Mouse (Mus musculus): ENCODE results near the gene Gm44805. TPM values are rescaled to one million over a fixed set of nuclear protein-coding genes. Genes with fewer than 3 reads are reported as not detected.
"Not testable (repeated sequence)": the region's sequence is repeated elsewhere in the genome, so short reads cannot be mapped to it uniquely, and the experiment has no call there.

Gene Gm44805
- polyA plus RNA-seq, 1 experiment from 2014 or later: not detected

DNA sequence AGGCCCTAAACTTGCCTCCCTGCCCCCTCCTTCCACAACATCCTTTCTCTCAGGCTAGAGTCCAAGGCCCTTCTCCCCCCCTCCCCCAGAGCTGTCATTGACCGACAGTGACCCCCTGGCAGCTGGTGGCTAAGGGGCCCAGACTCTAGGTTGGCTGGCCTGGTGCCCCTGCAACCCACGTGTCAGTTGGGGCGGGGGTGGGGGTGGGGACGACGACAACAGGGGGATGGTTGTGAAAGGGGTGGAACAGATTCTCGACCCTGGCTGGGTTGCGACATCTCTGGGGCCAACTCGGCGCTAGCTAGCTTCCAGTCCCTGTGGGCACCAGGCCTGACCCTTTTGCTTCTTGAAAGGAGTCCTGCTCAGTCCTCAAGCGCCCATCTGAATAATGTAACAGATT, 12.2 kb upstream of the Gm44805 start:
- Histone ChIP-seq H3K27me3 (ENCODE audit: control insufficient read depth, insufficient read depth, low read length) (no peaks in the 10 kb centered on the region), H3K36me3 (ENCODE audit: control insufficient read depth, insufficient read depth, low read length) (peaks cover 8% of the 10 kb centered on the region), H3K27ac (replicated peaks in 1 of 2; ENCODE audit: control insufficient read depth in 1 of 2, insufficient read depth in 1 of 2, low read depth in 2 of 2, low read length in 2 of 2) (peak overlapping the region; percentile 66 to 78), H3K4me3 (ENCODE audit: control insufficient read depth in 1 of 2, insufficient read depth in 1 of 2, low read depth in 1 of 2, low read length in 2 of 2) (no peak overlapping the region), H3K9me3 (ENCODE audit: control insufficient read depth, low read length) (no peaks in the 10 kb centered on the region), H3K9ac (ENCODE audit: low read length) (no peak overlapping the region), H3K4me1 (ENCODE audit: control insufficient read depth in 2 of 2, insufficient read depth in 2 of 2, low read length in 2 of 2) (peaks cover 28 to 31% of the 10 kb centered on the region in 2 experiments), H3K4me2 (ENCODE audit: low read length) (no peak overlapping the region)
- ATAC-seq (ENCODE audit: insufficient number of reproducible peaks, insufficient read depth, low FRiP score, low read depth): peak; percentile 38; the same call in 1 of the 2 replicates
- whole genome bisulfite sequencing: 19% methylated on average over 10 of the region's 10 CpGs

DNA sequence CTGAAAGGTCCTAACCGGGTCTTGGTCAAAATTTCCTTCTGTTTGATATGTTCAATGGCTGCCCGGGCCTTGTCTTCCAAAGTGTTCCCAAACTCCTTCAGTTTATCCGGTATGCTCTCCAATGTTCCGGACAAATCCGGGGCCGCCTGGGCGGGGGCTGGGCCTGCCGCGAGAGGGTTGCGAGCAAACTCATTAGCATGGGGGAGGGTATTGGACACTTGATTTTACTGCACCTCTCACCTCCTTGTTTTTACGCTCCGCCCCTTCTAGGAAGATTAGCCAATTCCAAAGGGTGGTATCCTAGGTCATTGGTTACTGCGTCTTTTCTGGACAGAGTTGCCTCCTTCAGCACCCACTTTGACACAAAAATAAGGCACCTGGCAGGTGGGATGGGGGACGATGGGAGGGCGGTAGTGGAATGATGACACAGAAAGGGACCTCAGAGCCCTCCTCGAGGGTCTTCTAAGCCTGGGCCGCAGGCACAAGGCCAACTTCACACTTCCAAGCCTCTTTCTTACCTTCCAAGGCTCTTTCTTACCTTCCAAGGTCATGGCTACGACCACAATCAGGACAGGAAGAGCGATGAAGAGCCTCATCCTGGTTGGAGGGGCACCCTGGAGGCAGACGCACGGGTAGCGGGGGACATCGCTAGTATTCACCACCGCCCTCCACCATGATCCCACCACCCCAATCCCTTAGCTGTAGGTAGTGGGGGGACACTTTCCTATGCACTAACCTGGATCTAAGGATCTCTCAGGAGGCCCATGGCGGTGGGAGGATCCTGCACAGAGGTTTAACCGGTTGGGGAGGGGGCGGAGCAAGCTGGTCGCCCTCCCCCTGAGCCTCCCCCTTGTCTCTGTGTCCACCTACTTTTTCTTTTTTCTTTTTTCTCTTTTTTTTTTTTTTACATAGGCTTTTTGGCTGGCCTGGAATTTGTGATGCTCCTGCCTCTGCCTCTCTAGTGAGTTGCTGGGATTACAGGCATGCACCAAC, 10.9 kb upstream of the Gm44805 start, which contains the start of gene Apoc1:
Gene Apoc1, minus strand, starts transcription at position 788 of the 993 bp plus-strand sequence.
- Histone ChIP-seq H3K27ac (replicated peaks in 1 of 2; ENCODE audit: control insufficient read depth in 1 of 2, insufficient read depth in 1 of 2, low read depth in 2 of 2, low read length in 2 of 2) (peak within 1 kb of the TSS; percentile 56 to 78), H3K4me3 (ENCODE audit: control insufficient read depth in 1 of 2, insufficient read depth in 1 of 2, low read depth in 1 of 2, low read length in 2 of 2) (no peak within 1 kb of the TSS), H3K9me3 (ENCODE audit: control insufficient read depth, low read length) (no peaks in the 10 kb centered on the region), H3K4me2 (ENCODE audit: low read length) (no peak within 1 kb of the TSS), H3K9ac (ENCODE audit: low read length) (peak within 1 kb of the TSS; percentile 12; the same call in 1 of the 2 replicates), H3K36me3 (ENCODE audit: control insufficient read depth, insufficient read depth, low read length) (peaks cover 8% of the 10 kb centered on the region), H3K27me3 (ENCODE audit: control insufficient read depth, insufficient read depth, low read length) (no peaks in the 10 kb centered on the region), H3K4me1 (ENCODE audit: control insufficient read depth in 2 of 2, insufficient read depth in 2 of 2, low read length in 2 of 2) (peaks cover 22 to 28% of the 10 kb centered on the region in 2 experiments)
- 47% methylated on average over 28 of the region's 28 CpGs for WGBS
- ATAC-seq (ENCODE audit: insufficient number of reproducible peaks, insufficient read depth, low FRiP score, low read depth): no peak

DNA sequence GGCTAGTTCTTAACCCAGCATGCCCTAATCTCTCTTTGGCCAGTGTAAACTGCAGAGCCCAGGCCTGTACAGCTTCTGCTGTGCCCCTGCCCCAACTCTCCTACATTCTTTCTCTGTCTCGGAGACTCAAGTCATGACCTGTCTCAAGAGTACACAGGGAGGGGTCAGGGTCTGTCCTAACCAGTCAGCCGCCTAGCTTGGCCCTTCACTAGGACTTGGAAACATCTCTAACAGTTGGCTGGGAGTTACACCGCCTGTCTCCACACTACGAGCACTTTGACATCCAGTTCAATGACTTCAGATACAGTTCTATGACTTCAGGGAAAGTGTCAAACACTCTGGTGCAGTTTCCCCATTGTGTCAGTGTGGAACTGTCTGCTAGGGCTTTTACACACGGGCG, 10.2 kb upstream of the Gm44805 start:
- Histone ChIP-seq H3K9ac (ENCODE audit: low read length) (0 out of 2 replicates have a peak overlapping the region, but pooled peaks have one; percentile 12), H3K4me1 (ENCODE audit: control insufficient read depth in 2 of 2, insufficient read depth in 2 of 2, low read length in 2 of 2) (peaks cover 22 to 28% of the 10 kb centered on the region in 2 experiments), H3K36me3 (ENCODE audit: control insufficient read depth, insufficient read depth, low read length) (peaks cover 2% of the 10 kb centered on the region), H3K4me3 (ENCODE audit: control insufficient read depth in 1 of 2, insufficient read depth in 1 of 2, low read depth in 1 of 2, low read length in 2 of 2) (no peak overlapping the region), H3K9me3 (ENCODE audit: control insufficient read depth, low read length) (no peaks in the 10 kb centered on the region), H3K4me2 (ENCODE audit: low read length) (no peak overlapping the region), H3K27ac (replicated peaks in 1 of 2; ENCODE audit: control insufficient read depth in 1 of 2, insufficient read depth in 1 of 2, low read depth in 2 of 2, low read length in 2 of 2) (no peak overlapping the region), H3K27me3 (ENCODE audit: control insufficient read depth, insufficient read depth, low read length) (no peaks in the 10 kb centered on the region)
- 57% methylated on average over 6 of the region's 6 CpGs for WGBS
- ATAC-seq (ENCODE audit: insufficient number of reproducible peaks, insufficient read depth, low FRiP score, low read depth): no peak

DNA sequence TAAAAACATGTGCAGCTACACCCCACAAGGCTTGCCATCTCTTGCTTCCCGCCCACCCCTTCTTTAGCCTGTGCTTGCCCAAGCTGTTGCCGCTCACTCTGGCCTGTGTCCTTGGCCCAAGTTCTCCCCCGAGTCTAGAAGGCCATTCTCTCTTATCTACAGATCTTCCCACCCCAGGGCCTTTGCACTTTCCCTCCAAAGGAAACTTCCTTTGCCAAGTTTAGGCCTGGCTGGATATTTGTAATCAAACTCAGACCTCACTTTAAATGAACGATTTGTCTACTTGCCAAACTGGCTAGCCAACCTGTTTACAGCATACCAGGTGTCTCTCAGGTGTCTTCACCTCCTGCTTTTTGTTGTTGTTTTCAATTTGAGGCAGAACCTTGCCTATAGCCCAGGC, 9.6 kb upstream of the Gm44805 start:
- H3K36me3 ChIP-seq (ENCODE audit: control insufficient read depth, insufficient read depth, low read length): no peaks in the 10 kb centered on the region
- H3K27ac ChIP-seq (replicated peaks in 1 of 2; ENCODE audit: control insufficient read depth in 1 of 2, insufficient read depth in 1 of 2, low read depth in 2 of 2, low read length in 2 of 2): no peak overlapping the region
- H3K9me3 ChIP-seq (ENCODE audit: control insufficient read depth, low read length): no peaks in the 10 kb centered on the region
- ATAC-seq (ENCODE audit: insufficient number of reproducible peaks, insufficient read depth, low FRiP score, low read depth): no peak
- 88% methylated on average over 4 of the region's 4 CpGs for WGBS
- H3K4me3 ChIP-seq (ENCODE audit: control insufficient read depth in 1 of 2, insufficient read depth in 1 of 2, low read depth in 1 of 2, low read length in 2 of 2): no peak overlapping the region
- H3K4me2 ChIP-seq (ENCODE audit: low read length): no peak overlapping the region
- no peaks in the 10 kb centered on the region for H3K27me3 ChIP-seq (ENCODE audit: control insufficient read depth, insufficient read depth, low read length)
- H3K4me1 ChIP-seq (ENCODE audit: control insufficient read depth in 2 of 2, insufficient read depth in 2 of 2, low read length in 2 of 2): peaks cover 22 to 28% of the 10 kb centered on the region in 2 experiments
- H3K9ac ChIP-seq (ENCODE audit: low read length): no peak overlapping the region

DNA sequence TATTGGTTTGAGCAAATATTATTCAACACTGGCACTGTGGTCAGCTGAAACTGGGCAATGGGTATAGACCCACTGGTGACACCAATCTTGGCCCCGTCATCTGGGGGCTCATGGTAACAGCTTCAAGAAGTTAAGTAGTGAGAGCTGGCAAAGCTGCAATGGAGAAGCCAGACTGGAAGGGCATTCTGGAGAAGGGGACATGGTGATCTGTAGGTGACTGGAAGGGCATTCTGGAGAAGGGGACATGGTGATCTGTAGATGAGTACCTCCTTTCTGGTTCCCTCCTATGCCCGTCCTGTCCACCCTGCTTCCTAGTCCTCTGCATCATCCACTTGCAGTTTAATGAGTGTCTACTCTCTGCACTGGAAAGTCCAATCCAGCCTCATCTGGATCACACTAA, 7.4 kb upstream of the Gm44805 start:
- H3K9me3 ChIP-seq (ENCODE audit: control insufficient read depth, low read length): no peaks in the 10 kb centered on the region
- 82% methylated on average over 2 of the region's 2 CpGs for WGBS
- no peaks in the 10 kb centered on the region for H3K36me3 ChIP-seq (ENCODE audit: control insufficient read depth, insufficient read depth, low read length)
- H3K27me3 ChIP-seq (ENCODE audit: control insufficient read depth, insufficient read depth, low read length): no peaks in the 10 kb centered on the region
- no peak overlapping the region for H3K4me3 ChIP-seq (ENCODE audit: control insufficient read depth in 1 of 2, insufficient read depth in 1 of 2, low read depth in 1 of 2, low read length in 2 of 2)
- peaks cover 9 to 13% of the 10 kb centered on the region in 2 experiments for H3K4me1 ChIP-seq (ENCODE audit: control insufficient read depth in 2 of 2, insufficient read depth in 2 of 2, low read length in 2 of 2)
- H3K27ac ChIP-seq (replicated peaks in 1 of 2; ENCODE audit: control insufficient read depth in 1 of 2, insufficient read depth in 1 of 2, low read depth in 2 of 2, low read length in 2 of 2): no peak overlapping the region
- H3K4me2 ChIP-seq (ENCODE audit: low read length): no peak overlapping the region
- H3K9ac ChIP-seq (ENCODE audit: low read length): no peak overlapping the region
- no peak for ATAC-seq (ENCODE audit: insufficient number of reproducible peaks, insufficient read depth, low FRiP score, low read depth)

DNA sequence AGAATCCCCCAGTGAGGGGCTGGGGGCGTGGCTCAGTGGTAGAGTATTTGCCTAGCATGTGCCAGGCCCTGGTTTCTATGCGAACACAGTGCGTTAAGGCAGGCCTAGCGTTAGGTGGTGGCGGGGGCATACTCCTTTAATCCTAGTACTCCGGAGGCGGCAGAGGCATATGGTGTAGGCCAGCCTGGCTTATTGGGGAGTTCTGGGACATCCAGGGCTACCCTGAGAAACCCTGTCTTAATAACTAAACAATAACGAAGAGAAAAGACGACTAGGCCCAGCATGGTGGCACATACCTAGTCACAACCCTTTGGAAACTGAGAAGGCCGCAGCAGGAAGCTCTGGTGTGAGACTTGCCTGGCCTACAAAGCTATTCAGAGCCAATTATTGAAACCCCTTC, 6.9 kb upstream of the Gm44805 start:
- WGBS: 93% methylated on average over 10 of the region's 10 CpGs

DNA sequence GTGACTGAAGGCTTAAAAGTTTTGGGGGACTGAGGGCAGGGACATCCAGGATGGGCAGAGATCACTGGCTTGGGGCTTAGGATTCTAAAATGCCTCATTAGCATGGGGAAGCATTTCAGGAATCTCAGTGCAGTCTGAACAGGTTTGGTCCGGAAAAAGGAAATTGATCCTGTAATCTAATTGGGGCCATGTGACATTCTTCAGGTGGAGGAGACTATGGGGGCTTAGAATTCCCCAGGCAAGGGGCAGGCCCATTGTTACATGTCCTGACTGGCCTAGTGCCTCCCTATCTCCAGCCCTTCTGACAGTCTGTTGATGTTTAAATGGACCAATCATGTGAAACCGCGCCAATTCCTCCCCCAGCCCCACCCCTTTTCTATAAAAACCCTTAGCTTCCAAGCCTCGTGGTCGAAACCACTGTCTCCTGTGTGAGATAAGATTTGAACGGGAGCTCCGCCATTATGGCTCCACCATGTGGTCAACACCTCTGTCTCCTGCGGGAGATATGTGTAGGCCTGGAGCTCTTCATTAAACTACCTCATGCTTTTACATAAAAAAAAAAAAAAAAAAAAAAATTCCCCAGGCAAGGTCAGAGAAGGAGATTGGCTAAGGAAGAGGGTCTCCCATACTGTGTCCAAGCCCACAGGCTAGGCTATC, 5.8 kb upstream of the Gm44805 start:
- ATAC-seq (ENCODE audit: insufficient number of reproducible peaks, insufficient read depth, low FRiP score, low read depth): not testable (repeated sequence)

More for the DNA sequence above, 6.9 kb upstream of the Gm44805 start:
- no peak for ATAC-seq (ENCODE audit: insufficient number of reproducible peaks, insufficient read depth, low FRiP score, low read depth)
- H3K4me1 ChIP-seq (ENCODE audit: control insufficient read depth in 2 of 2, insufficient read depth in 2 of 2, low read length in 2 of 2): peaks cover 3 to 9% of the 10 kb centered on the region in 2 experiments
- no peaks in the 10 kb centered on the region for H3K9me3 ChIP-seq (ENCODE audit: control insufficient read depth, low read length)
- no peak overlapping the region for H3K9ac ChIP-seq (ENCODE audit: low read length)
- no peak overlapping the region for H3K4me2 ChIP-seq (ENCODE audit: low read length)
- no peaks in the 10 kb centered on the region for H3K27me3 ChIP-seq (ENCODE audit: control insufficient read depth, insufficient read depth, low read length)
- H3K27ac ChIP-seq (replicated peaks in 1 of 2; ENCODE audit: control insufficient read depth in 1 of 2, insufficient read depth in 1 of 2, low read depth in 2 of 2, low read length in 2 of 2): no peak overlapping the region
- no peaks in the 10 kb centered on the region for H3K36me3 ChIP-seq (ENCODE audit: control insufficient read depth, insufficient read depth, low read length)
- H3K4me3 ChIP-seq (ENCODE audit: control insufficient read depth in 1 of 2, insufficient read depth in 1 of 2, low read depth in 1 of 2, low read length in 2 of 2): no peak overlapping the region

More for the DNA sequence above, 5.8 kb upstream of the Gm44805 start:
- not testable (repeated sequence) for H3K4me2 ChIP-seq (ENCODE audit: low read length); H3K4me1 ChIP-seq (ENCODE audit: control insufficient read depth in 2 of 2, insufficient read depth in 2 of 2, low read length in 2 of 2); H3K9ac ChIP-seq (ENCODE audit: low read length); H3K4me3 ChIP-seq (ENCODE audit: control insufficient read depth in 1 of 2, insufficient read depth in 1 of 2, low read depth in 1 of 2, low read length in 2 of 2); H3K36me3 ChIP-seq (ENCODE audit: control insufficient read depth, insufficient read depth, low read length); H3K27me3 ChIP-seq (ENCODE audit: control insufficient read depth, insufficient read depth, low read length); H3K27ac ChIP-seq (replicated peaks in 1 of 2; ENCODE audit: control insufficient read depth in 1 of 2, insufficient read depth in 1 of 2, low read depth in 2 of 2, low read length in 2 of 2); H3K9me3 ChIP-seq (ENCODE audit: control insufficient read depth, low read length)
- 45% methylated on average over 8 of the region's 8 CpGs for WGBS

Data from heart, embryonic 14.5 days (tissue).